Mouse (Mus musculus): ENCODE data around the gene Krtap1-5. TPM values are rescaled to one million over a fixed set of nuclear protein-coding genes. Genes with fewer than 3 reads are reported as not detected.
"Not testable (repeated sequence)": the region's sequence is repeated elsewhere in the genome, so short reads cannot be mapped to it uniquely, and the experiment has no call there.

The Krtap1-5 gene
- polyA plus RNA-seq (2016; fragmentation: Nextera tagmentation; extraction: Ambion mirVana) = not detected in 2 replicates

DNA sequence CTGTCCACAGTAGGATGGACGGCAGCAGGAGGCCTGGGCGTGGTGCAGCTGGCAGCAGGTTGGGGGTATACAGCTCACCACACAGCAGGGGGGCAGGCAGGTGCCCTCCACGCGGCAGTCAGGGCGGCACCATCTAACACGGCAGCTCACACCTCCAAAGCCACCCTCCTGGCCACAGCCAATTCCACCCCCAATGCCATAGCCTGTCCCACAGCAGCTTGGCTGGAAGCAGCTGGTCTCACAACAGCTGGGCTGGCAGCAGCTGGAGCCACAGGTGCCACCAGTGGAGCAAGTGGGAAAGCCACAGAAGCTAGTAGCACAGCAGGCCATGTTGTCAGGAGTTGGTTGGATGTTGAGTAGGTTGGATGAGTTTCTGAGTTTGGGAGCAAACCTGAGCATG lies at the start of gene Krtap1-5:
Krtap1-5 (minus strand) TSS at position 381 of the 400 bp plus-strand sequence.
- Histone ChIP-seq H3K9ac (no peak within 1 kb of the TSS), H3K27ac (no peak within 1 kb of the TSS), H3K4me2 (replicated peaks) (no peak within 1 kb of the TSS), H3K4me1 (no peaks in the 10 kb centered on the region), H3K27me3 (replicated peaks) (no peaks in the 10 kb centered on the region), H3K4me3 (no peak within 1 kb of the TSS), H3K9me3 (no peaks in the 10 kb centered on the region), H3K36me3 (no peaks in the 10 kb centered on the region)
- 69% methylated on average over 6 of the region's 6 CpGs for WGBS
- ATAC-seq (ENCODE audit: low FRiP score, low read depth) = no peak

DNA sequence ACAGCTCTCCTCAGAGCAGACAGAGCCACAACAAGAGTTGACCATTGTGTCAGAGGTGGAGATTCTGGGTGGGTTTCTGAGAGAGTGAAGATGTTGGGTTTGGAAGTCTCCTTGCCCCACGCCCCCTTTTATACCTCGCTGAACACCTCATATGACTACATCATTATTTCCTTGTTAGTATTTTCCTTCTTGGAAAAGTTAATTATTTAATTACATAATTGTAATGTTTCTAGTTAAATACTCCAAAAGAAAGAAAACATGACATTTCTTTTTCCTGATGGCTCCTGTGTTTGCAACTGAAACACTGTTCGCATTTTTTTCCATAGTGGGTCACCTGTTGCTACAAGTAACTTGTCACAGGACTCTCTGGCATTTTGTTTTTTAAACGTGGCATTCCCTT lies 47.3 kb upstream of the Krtap1-5 start, which contains the start of gene Krtap4-1:
Krtap4-1 (minus strand) TSS at position 101 of the 400 bp plus-strand sequence.
- H3K4me3 ChIP-seq = no peak within 1 kb of the TSS
- no peak within 1 kb of the TSS for H3K4me2 ChIP-seq (replicated peaks)
- no peak within 1 kb of the TSS for H3K9ac ChIP-seq
- no peaks in the 10 kb centered on the region for H3K36me3 ChIP-seq
- no peaks in the 10 kb centered on the region for H3K27me3 ChIP-seq (replicated peaks)
- H3K27ac ChIP-seq = no peak within 1 kb of the TSS
- H3K9me3 ChIP-seq = no peaks in the 10 kb centered on the region
- 88% methylated on average over 4 of the region's 4 CpGs for WGBS
- no peak for ATAC-seq (ENCODE audit: low FRiP score, low read depth)
- no peaks in the 10 kb centered on the region for H3K4me1 ChIP-seq

GRCm38 (mm10) chr11:99620335-99620734 lies 39.5 kb upstream of the Krtap1-5 start, which contains the start of gene Gm11562:
Gene Gm11562 (minus strand): TSS chr11:99620435.
- no peak for ATAC-seq (ENCODE audit: low FRiP score, low read depth)
- Histone ChIP-seq H3K9me3 (no peaks in the 10 kb centered on the region), H3K4me1 (no peaks in the 10 kb centered on the region), H3K27me3 (replicated peaks) (no peaks in the 10 kb centered on the region), H3K9ac (no peak within 1 kb of the TSS), H3K27ac (no peak within 1 kb of the TSS), H3K4me2 (replicated peaks) (no peak within 1 kb of the TSS), H3K36me3 (no peaks in the 10 kb centered on the region), H3K4me3 (no peak within 1 kb of the TSS)
- WGBS = 97% methylated on average over 2 of the region's 2 CpGs

- Histone ChIP-seq H3K9ac (no peak within 1 kb of the TSS), H3K4me1 (no peaks in the 10 kb centered on the region), H3K27me3 (replicated peaks) (no peaks in the 10 kb centered on the region), H3K9me3 (no peaks in the 10 kb centered on the region), H3K4me2 (replicated peaks) (no peak within 1 kb of the TSS), H3K4me3 (no peak within 1 kb of the TSS), H3K27ac (no peak within 1 kb of the TSS), H3K36me3 (no peaks in the 10 kb centered on the region)
- ATAC-seq (ENCODE audit: low FRiP score, low read depth) = no peak
- 85% methylated on average over 3 of the region's 3 CpGs for WGBS
Observed at GRCm38 (mm10) chr11:99614796-99615363, 34.1 kb upstream of the Krtap1-5 start, which contains the start of gene Krtap2-4. Gene Krtap2-4 (minus strand): TSS chr11:99614846.

- H3K27ac ChIP-seq; H3K9me3 ChIP-seq; H3K4me1 ChIP-seq; H3K36me3 ChIP-seq; H3K4me2 ChIP-seq (replicated peaks); H3K27me3 ChIP-seq (replicated peaks); H3K9ac ChIP-seq; ATAC-seq (ENCODE audit: low FRiP score, low read depth); H3K4me3 ChIP-seq: not testable (repeated sequence)
- 73% methylated on average over 1 of the region's 2 CpGs for WGBS
Observed at GRCm38 (mm10) chr11:99610089-99610488, 29.3 kb upstream of the Krtap1-5 start, which contains the start of gene Gm11937. Gene Gm11937 (minus strand): TSS chr11:99610189.

- H3K27ac ChIP-seq = no peak overlapping the region
- 69% methylated on average over 1 of the region's 1 CpGs for WGBS
- no peak overlapping the region for H3K4me2 ChIP-seq (replicated peaks)
- no peak overlapping the region for H3K4me3 ChIP-seq
- no peaks in the 10 kb centered on the region for H3K27me3 ChIP-seq (replicated peaks)
- H3K36me3 ChIP-seq = no peaks in the 10 kb centered on the region
- no peak overlapping the region for H3K9ac ChIP-seq
- no peak for ATAC-seq (ENCODE audit: low FRiP score, low read depth)
- no peaks in the 10 kb centered on the region for H3K4me1 ChIP-seq
- H3K9me3 ChIP-seq = no peaks in the 10 kb centered on the region
Observed at GRCm38 (mm10) chr11:99609126-99609525, 28.3 kb upstream of the Krtap1-5 start.

GRCm38 (mm10) chr11:99603208-99603607 lies 22.4 kb upstream of the Krtap1-5 start, which contains the start of gene Gm11938:
Gene Gm11938 (minus strand): TSS chr11:99603308.
- 61% methylated on average over 1 of the region's 1 CpGs for WGBS
- not testable (repeated sequence) for H3K27ac ChIP-seq; H3K9ac ChIP-seq; H3K4me3 ChIP-seq; H3K4me1 ChIP-seq; H3K36me3 ChIP-seq; H3K9me3 ChIP-seq; H3K27me3 ChIP-seq (replicated peaks); H3K4me2 ChIP-seq (replicated peaks); ATAC-seq (ENCODE audit: low FRiP score, low read depth)

GRCm38 (mm10) chr11:99597742-99598141 lies 16.9 kb upstream of the Krtap1-5 start, which contains the start of gene Krtap9-3:
Gene Krtap9-3 (minus strand): TSS chr11:99598105.
- H3K9ac ChIP-seq; ATAC-seq (ENCODE audit: low FRiP score, low read depth); H3K27ac ChIP-seq; H3K36me3 ChIP-seq; H3K9me3 ChIP-seq; H3K4me2 ChIP-seq (replicated peaks); H3K4me1 ChIP-seq; H3K4me3 ChIP-seq; H3K27me3 ChIP-seq (replicated peaks): not testable (repeated sequence)
- 77% methylated on average over 6 of the region's 6 CpGs for WGBS

DNA sequence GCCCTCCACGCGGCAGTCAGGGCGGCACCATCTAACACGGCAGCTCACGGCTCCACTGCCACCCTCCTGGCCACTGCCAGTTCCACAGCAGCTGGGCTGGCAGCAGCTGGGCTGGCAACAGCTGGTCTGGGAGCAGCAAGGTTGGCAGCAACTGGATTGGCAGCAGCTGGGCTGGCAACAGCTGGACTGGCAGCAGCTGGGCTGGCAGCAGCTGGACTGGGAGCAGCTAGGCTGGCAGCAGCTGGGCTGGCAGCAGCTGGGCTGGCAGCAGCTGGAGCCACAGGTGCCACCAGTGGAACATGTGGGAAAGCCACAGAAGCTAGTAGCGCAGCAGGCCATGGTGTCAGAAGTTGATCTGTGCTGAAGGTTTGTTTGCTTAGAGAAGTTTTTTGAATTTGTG lies 10.2 kb upstream of the Krtap1-5 start, which contains the start of gene Krtap1-3:
Krtap1-3 (minus strand) TSS at position 359 of the 400 bp plus-strand sequence.
- no peaks in the 10 kb centered on the region for H3K4me1 ChIP-seq
- H3K36me3 ChIP-seq = no peaks in the 10 kb centered on the region
- no peak for ATAC-seq (ENCODE audit: low FRiP score, low read depth)
- H3K9ac ChIP-seq = no peak within 1 kb of the TSS
- WGBS = 90% methylated on average over 6 of the region's 6 CpGs
- no peak within 1 kb of the TSS for H3K4me3 ChIP-seq
- no peak within 1 kb of the TSS for H3K27ac ChIP-seq
- no peaks in the 10 kb centered on the region for H3K9me3 ChIP-seq
- no peak within 1 kb of the TSS for H3K4me2 ChIP-seq (replicated peaks)
- no peaks in the 10 kb centered on the region for H3K27me3 ChIP-seq (replicated peaks)

DNA sequence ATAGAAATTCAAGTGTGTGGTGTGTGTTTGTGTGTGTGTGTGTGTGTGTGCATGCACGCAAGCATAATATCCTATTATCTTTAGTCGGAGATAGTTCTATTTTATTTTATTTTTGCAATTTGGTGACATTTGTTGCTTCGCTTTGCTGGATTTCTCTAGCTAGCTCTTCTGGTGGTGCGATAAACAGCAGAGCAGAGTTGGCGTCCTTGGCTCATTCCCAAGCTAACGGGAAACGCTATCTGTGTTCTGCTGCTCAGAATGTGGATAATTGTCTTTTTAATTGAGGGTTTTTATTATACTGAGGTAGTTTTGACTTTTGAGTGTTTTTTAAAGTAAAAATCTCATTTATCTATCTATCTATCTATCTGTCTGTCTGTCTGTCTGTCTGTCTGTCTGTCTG lies 4.3 kb upstream of the Krtap1-5 start:
- Histone ChIP-seq H3K27ac (no peak overlapping the region), H3K4me3 (no peak overlapping the region), H3K4me2 (replicated peaks) (no peak overlapping the region), H3K9ac (no peak overlapping the region), H3K4me1 (no peaks in the 10 kb centered on the region), H3K9me3 (no peaks in the 10 kb centered on the region), H3K27me3 (replicated peaks) (no peaks in the 10 kb centered on the region), H3K36me3 (no peaks in the 10 kb centered on the region)
- no peak for ATAC-seq (ENCODE audit: low FRiP score, low read depth)
- WGBS = 92% methylated on average over 7 of the region's 7 CpGs

DNA sequence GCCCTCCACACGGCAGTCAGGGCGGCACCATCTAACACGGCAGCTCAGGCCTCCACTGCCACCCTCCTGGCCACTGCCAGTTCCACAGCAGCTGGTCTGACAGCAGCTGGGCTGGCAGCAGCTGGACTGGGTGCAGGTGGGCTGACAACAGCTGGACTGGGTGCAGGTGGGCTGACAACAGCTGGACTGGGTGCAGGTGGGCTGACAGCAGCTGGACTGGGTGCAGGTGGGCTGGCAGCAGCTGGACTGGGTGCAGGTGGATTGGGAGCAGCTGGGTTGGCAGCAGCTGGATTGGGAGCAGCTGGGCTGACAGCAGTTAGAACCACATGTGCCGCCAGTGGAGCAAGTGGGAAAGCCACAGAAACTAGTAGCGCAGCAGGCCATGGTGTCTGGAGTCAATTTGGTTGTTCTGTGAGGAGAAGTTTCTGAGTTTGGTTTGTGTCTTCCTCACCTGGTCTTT lies 2.5 kb upstream of the Krtap1-5 start, which contains the start of gene Krtap1-4:
Krtap1-4 (minus strand) TSS at position 410 of the 460 bp plus-strand sequence.
- no peak within 1 kb of the TSS for H3K4me3 ChIP-seq
- H3K9ac ChIP-seq = no peak within 1 kb of the TSS
- no peaks in the 10 kb centered on the region for H3K36me3 ChIP-seq
- 69% methylated on average over 5 of the region's 5 CpGs for WGBS
- H3K27ac ChIP-seq = no peak within 1 kb of the TSS
- no peaks in the 10 kb centered on the region for H3K27me3 ChIP-seq (replicated peaks)
- no peak for ATAC-seq (ENCODE audit: low FRiP score, low read depth)
- H3K4me2 ChIP-seq (replicated peaks) = no peak within 1 kb of the TSS
- no peaks in the 10 kb centered on the region for H3K4me1 ChIP-seq
- H3K9me3 ChIP-seq = no peaks in the 10 kb centered on the region

- H3K4me1 ChIP-seq = no peaks in the 10 kb centered on the region
- H3K4me3 ChIP-seq = no peak overlapping the region
- ATAC-seq (ENCODE audit: low FRiP score, low read depth) = no peak
- WGBS = 88% methylated on average over 6 of the region's 6 CpGs
- H3K9ac ChIP-seq = no peak overlapping the region
- H3K4me2 ChIP-seq (replicated peaks) = no peak overlapping the region
- no peaks in the 10 kb centered on the region for H3K36me3 ChIP-seq
- no peak overlapping the region for H3K27ac ChIP-seq
- no peaks in the 10 kb centered on the region for H3K9me3 ChIP-seq
- H3K27me3 ChIP-seq (replicated peaks) = no peaks in the 10 kb centered on the region
Observed at GRCm38 (mm10) chr11:99581564-99581963, 748 bp upstream of the Krtap1-5 start.

GRCm38 (mm10) chr11:99581051-99581450 lies 235 bp upstream of the Krtap1-5 start:
- Histone ChIP-seq H3K27ac (no peak overlapping the region), H3K9ac (no peak overlapping the region), H3K4me2 (replicated peaks) (no peak overlapping the region), H3K27me3 (replicated peaks) (no peaks in the 10 kb centered on the region), H3K9me3 (no peaks in the 10 kb centered on the region), H3K36me3 (no peaks in the 10 kb centered on the region), H3K4me1 (no peaks in the 10 kb centered on the region), H3K4me3 (no peak overlapping the region)
- WGBS = 90% methylated on average over 5 of the region's 5 CpGs
- no peak for ATAC-seq (ENCODE audit: low FRiP score, low read depth)
